Mouse (Mus musculus): ENCODE results near the gene Pou2f2. TPM values are rescaled to one million over a fixed set of nuclear protein-coding genes. Genes with fewer than 3 reads are reported as not detected.

The Pou2f2 gene
- total RNA-seq (2021) (under 1 TPM; 0.39 to 0.64 TPM), polyA plus RNA-seq (2012; rRNA removed) (0.38 and 1.5 TPM in 2 replicates)
- long read RNA-seq, result 0 reads

DNA sequence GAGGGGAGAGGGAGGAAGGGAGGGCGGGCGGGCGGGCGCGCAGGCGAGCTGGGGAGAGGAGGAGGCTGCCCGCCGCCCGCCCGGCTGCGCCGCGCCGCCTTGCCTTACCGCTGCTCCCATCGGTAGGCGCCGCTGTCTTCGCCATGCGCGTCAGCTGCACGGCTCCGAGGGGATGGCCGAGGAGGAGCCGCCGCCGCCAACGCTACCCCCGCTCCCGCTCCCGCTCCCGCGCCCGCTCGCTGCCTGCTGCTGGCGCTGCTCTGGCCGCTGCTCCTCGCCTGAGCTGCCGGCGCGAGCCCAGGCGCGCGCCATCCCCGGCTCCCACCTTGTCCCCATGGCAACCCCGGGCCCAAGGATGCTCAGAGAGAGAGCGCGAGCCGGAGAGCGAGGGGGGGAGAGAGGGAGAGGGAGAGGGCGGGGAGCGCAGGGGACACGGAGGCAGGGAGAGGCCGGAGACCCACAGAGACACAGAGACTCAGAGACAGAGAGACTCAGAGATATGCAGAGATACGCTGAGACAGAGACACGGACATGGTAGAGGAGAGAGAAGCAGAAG is at the start of gene Pou2f2:
Pou2f2 (minus strand) TSS at position 121 of the 556 bp plus-strand sequence.
- intact Hi-C loops (cut with DNase I), result no loop called here
- Histone ChIP-seq H3K4me3 (peak within 1 kb of the TSS; percentile 50), H3K36me3 (ENCODE audit: control insufficient read depth, insufficient read depth, low read length) (no peaks in the 10 kb centered on the region), H3K9ac (ENCODE audit: low read depth, low read length) (peak within 1 kb of the TSS; percentile 48), H3K27me3 (ENCODE audit: control insufficient read depth, insufficient read depth, low read length) (peaks cover 23% of the 10 kb centered on the region), H3K4me1 (ENCODE audit: control insufficient read depth, insufficient read depth, low read length) (no peaks in the 10 kb centered on the region; the same call in 1 of the 2 replicates), H3K27ac (no peak within 1 kb of the TSS), H3K79me2 (replicated peaks; ENCODE audit: control insufficient read depth, insufficient read depth, low read length) (no peaks in the 10 kb centered on the region)
- DNase-seq, result peak; percentile 80 to 83
- under 1% methylated on average over 55 of the region's 56 CpGs for WGBS
- TF ChIP-seq CTCF (IDR thresholded peaks at IDR 0.05) (peak; percentile 67), EP300 (IDR thresholded peaks at IDR 0.05; ENCODE audit: insufficient read depth, low read depth, low read length) (no peak), POLR2A (IDR thresholded peaks at IDR 0.05; ENCODE audit: insufficient read depth, low read depth, low read length) (no peak)

DNA sequence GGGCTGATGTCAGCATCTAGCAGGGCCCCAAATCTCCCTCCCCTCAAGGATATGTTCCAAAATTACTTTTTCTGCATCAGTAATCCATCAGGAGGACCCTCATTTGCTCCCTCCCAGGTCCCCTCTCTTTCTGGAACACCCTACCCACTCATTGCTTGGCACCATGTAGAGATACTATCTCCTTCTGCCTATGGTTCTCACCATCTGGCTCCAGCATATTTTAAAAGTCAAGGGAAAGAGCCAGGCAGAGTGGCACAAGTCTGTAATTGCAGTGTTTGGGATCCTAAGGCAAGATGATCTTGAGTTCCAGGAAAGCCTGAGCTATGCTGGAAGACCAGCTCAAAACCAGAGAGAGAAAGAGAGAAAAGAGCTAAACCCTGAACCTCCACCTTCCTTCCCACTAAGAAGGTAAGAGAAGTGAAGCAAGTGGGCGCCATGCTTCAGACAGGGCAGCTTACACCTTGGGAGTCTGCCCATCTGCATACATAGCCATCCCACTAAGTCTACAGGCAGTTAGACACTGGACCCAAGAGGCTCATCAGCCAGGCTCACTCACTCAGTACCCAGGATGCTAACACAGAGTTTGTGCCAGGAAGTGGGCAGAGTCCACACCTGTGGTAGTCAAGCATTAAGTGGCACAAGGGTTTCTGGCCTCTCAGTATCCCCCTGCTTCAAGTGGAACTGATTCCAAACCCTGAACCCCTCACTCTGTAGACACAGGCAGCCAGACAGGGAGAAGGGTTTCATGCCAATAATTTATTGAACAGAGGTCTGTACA is 48.2 kb upstream of the Pou2f2 start:
- intact Hi-C loops (cut with DNase I), result no loop called here
- Histone ChIP-seq H3K27ac (no peak overlapping the region), H3K36me3 (ENCODE audit: control insufficient read depth, insufficient read depth, low read length) (no peaks in the 10 kb centered on the region; the same call in 1 of the 2 replicates), H3K27me3 (ENCODE audit: control insufficient read depth, insufficient read depth, low read length) (no peaks in the 10 kb centered on the region), H3K4me1 (ENCODE audit: control insufficient read depth, insufficient read depth, low read length) (no peaks in the 10 kb centered on the region; the same call in 1 of the 2 replicates), H3K4me3 (no peak overlapping the region), H3K9ac (ENCODE audit: low read depth, low read length) (no peak overlapping the region), H3K79me2 (replicated peaks; ENCODE audit: control insufficient read depth, insufficient read depth, low read length) (peaks cover 3% of the 10 kb centered on the region; the same call in 1 of the 2 replicates)
- TF ChIP-seq EP300 (IDR thresholded peaks at IDR 0.05; ENCODE audit: insufficient read depth, low read depth, low read length), result no peak
- no peak for TF ChIP-seq POLR2A (IDR thresholded peaks at IDR 0.05; ENCODE audit: insufficient read depth, low read depth, low read length)
- TF ChIP-seq CTCF (IDR thresholded peaks at IDR 0.05), result no peak
- DNase-seq, result no peak
- WGBS, result 85% methylated on average over 1 of the region's 1 CpGs

- Histone ChIP-seq H3K79me2 (replicated peaks; ENCODE audit: control insufficient read depth, insufficient read depth, low read length) (peaks cover 6% of the 10 kb centered on the region), H3K4me1 (ENCODE audit: control insufficient read depth, insufficient read depth, low read length) (peaks cover 9% of the 10 kb centered on the region), H3K27ac (no peak overlapping the region), H3K27me3 (ENCODE audit: control insufficient read depth, insufficient read depth, low read length) (no peaks in the 10 kb centered on the region), H3K36me3 (ENCODE audit: control insufficient read depth, insufficient read depth, low read length) (no peaks in the 10 kb centered on the region; the same call in 1 of the 2 replicates), H3K9ac (ENCODE audit: low read depth, low read length) (no peak overlapping the region), H3K4me3 (peak overlapping the region; percentile 89; the same call in 1 of the 2 replicates)
- 79% methylated on average over 10 of the region's 10 CpGs for WGBS
- no peak for DNase-seq
- intact Hi-C loops (cut with DNase I), result loop anchor here (1.0 to 5.0 kb wide), 2 partner anchors 15 to 395 kb away; partner anchors contain the start of genes Dmac2, Erich4 and Gsk3a
- TF ChIP-seq POLR2A (IDR thresholded peaks at IDR 0.05; ENCODE audit: insufficient read depth, low read depth, low read length) (no peak), EP300 (IDR thresholded peaks at IDR 0.05; ENCODE audit: insufficient read depth, low read depth, low read length) (no peak), CTCF (IDR thresholded peaks at IDR 0.05) (no peak)
Measured at GRCm38 (mm10) chr7:25222275-25222967, 42.9 kb upstream of the Pou2f2 start.

- peak; percentile 96 to 99 for DNase-seq
- Histone ChIP-seq H3K79me2 (replicated peaks; ENCODE audit: control insufficient read depth, insufficient read depth, low read length) (peaks cover 6% of the 10 kb centered on the region), H3K27me3 (ENCODE audit: control insufficient read depth, insufficient read depth, low read length) (no peaks in the 10 kb centered on the region), H3K4me3 (peak within 1 kb of the TSS; percentile 89), H3K27ac (peak within 1 kb of the TSS; percentile 98), H3K9ac (ENCODE audit: low read depth, low read length) (peak within 1 kb of the TSS; percentile 81), H3K4me1 (ENCODE audit: control insufficient read depth, insufficient read depth, low read length) (peaks cover 9% of the 10 kb centered on the region), H3K36me3 (ENCODE audit: control insufficient read depth, insufficient read depth, low read length) (no peaks in the 10 kb centered on the region)
- TF ChIP-seq EP300 (IDR thresholded peaks at IDR 0.05; ENCODE audit: insufficient read depth, low read depth, low read length) (no peak), POLR2A (IDR thresholded peaks at IDR 0.05; ENCODE audit: insufficient read depth, low read depth, low read length) (peak; percentile 90)
- intact Hi-C loops (cut with DNase I), result loop anchor here (5.0 kb wide), 1 partner anchor 396 kb away; the partner anchor contains the start of genes Dmac2 and Erich4
- whole genome bisulfite sequencing, result under 1% methylated on average over 45 of the region's 45 CpGs
Measured at GRCm38 (mm10) chr7:25221102-25221883, 41.8 kb upstream of the Pou2f2 start, which contains the start of gene Zfp526. TSS of gene Zfp526 (plus strand) at chr7:25221425.

GRCm38 (mm10) chr7:25220457-25221101 is 41.1 kb upstream of the Pou2f2 start, which contains the start of gene Dedd2:
TSS of gene Dedd2 (minus strand) at chr7:25220615.
- H3K27ac ChIP-seq, result peak within 1 kb of the TSS; percentile 98
- DNase-seq, result peak; percentile 68 to 69
- H3K4me3 ChIP-seq, result peak within 1 kb of the TSS; percentile 89
- under 1% methylated on average over 20 of the region's 20 CpGs for WGBS
- H3K79me2 ChIP-seq (replicated peaks; ENCODE audit: control insufficient read depth, insufficient read depth, low read length), result peaks cover 5% of the 10 kb centered on the region
- peak within 1 kb of the TSS; percentile 81 for H3K9ac ChIP-seq (ENCODE audit: low read depth, low read length)
- H3K27me3 ChIP-seq (ENCODE audit: control insufficient read depth, insufficient read depth, low read length), result no peaks in the 10 kb centered on the region
- H3K4me1 ChIP-seq (ENCODE audit: control insufficient read depth, insufficient read depth, low read length), result peaks cover 9% of the 10 kb centered on the region
- no peaks in the 10 kb centered on the region for H3K36me3 ChIP-seq (ENCODE audit: control insufficient read depth, insufficient read depth, low read length)
- intact Hi-C loops (cut with DNase I), result loop anchor here (5.0 kb wide), 1 partner anchor 397 kb away; the partner anchor contains the start of genes Dmac2 and Erich4
- TF ChIP-seq CTCF (IDR thresholded peaks at IDR 0.05), result no peak
- no peak for TF ChIP-seq POLR2A (IDR thresholded peaks at IDR 0.05; ENCODE audit: insufficient read depth, low read depth, low read length)
- peak; percentile 76; the same call in 1 of the 2 replicates for TF ChIP-seq EP300 (IDR thresholded peaks at IDR 0.05; ENCODE audit: insufficient read depth, low read depth, low read length)

Measured in heart, adult 2 months (tissue).